Mouse (Mus musculus) hindbrain, embryonic 11.5 days (tissue): ENCODE results near the gene Ppt1. TPM values are rescaled to one million over a fixed set of nuclear protein-coding genes. Genes with fewer than 3 reads are reported as not detected.

ENCODE experiments used
- ATAC-seq: fragments of 200-750 bp; cut with Nextera tagmentation; 2 replicates; pipeline ENCODE4 v1.8.0; 2017; ENCODE audit warnings: mild to moderate bottlenecking, moderate TSS enrichment, moderate library complexity; ENCODE audit not compliant: low FRiP score
- DNase-seq: peaks from one replicate; pipeline ENCODE4 v3.0.0-alpha.2; 2015; ENCODE audit warnings: low spot score
- H3K27ac ChIP-seq: fragments of 300-500 bp; sonication (generic); 2 replicates; pipeline ENCODE4 v1.5.1; 2014; ENCODE audit warnings: mild to moderate bottlenecking, low read depth, low read length
- H3K27me3 ChIP-seq: fragments of 300-500 bp; sonication (generic); 2 replicates; pipeline ENCODE4 v1.6.1; 2014; ENCODE audit warnings: mild to moderate bottlenecking, low read length, moderate library complexity, mixed read lengths; ENCODE audit not compliant: control insufficient read depth, insufficient read depth
- H3K36me3 ChIP-seq: fragments of 300-500 bp; sonication (generic); 2 replicates; pipeline ENCODE4 v1.6.1; 2014; ENCODE audit warnings: mild to moderate bottlenecking, low read length, moderate library complexity, mixed read lengths; ENCODE audit not compliant: control insufficient read depth, insufficient read depth
- H3K4me1 ChIP-seq: fragments of 300-500 bp; sonication (generic); replicated peaks from 2 replicates; pipeline ENCODE4 v1.6.1; 2014; ENCODE audit warnings: low read length, mixed read lengths; ENCODE audit not compliant: control insufficient read depth, insufficient read depth
- H3K4me2 ChIP-seq: fragments of 300-500 bp; sonication (generic); replicated peaks from 2 replicates; pipeline ENCODE4 v1.6.1; 2014; ENCODE audit warnings: mild to moderate bottlenecking, low read depth, low read length
- H3K4me3 ChIP-seq: fragments of 300-500 bp; sonication (generic); 2 replicates; pipeline ENCODE4 v1.5.1; 2014; ENCODE audit warnings: low read depth, low read length
- H3K9ac ChIP-seq: fragments of 300-500 bp; sonication (generic); 2 replicates; pipeline ENCODE4 v1.6.1; 2014; ENCODE audit warnings: low read depth, low read length
- H3K9me3 ChIP-seq: fragments of 300-500 bp; sonication (generic); 2 replicates; pipeline ENCODE4 v1.6.1; 2016; ENCODE audit warnings: low read length; ENCODE audit not compliant: control insufficient read depth
- WGBS: fragments of 180-500 bp; shearing (Covaris S2); extraction: QIAGEN DNeasy Blood & Tissue Kit; methylation state at CpG from one replicate; pipeline ENCODE4 v1.1.7; 2014; 5-methylcytosine and 5-hydroxymethylcytosine counted together
- polyA plus RNA-seq: library from polyadenylated mRNA; unstranded; fragments of >200 nt; fragmentation: Nextera tagmentation; extraction: Ambion mirVana; gene quantifications from 2 replicates; pipeline ENCODE4 v1.2.1, GENCODE M21; 2014

The Ppt1 gene
- polyA plus RNA-seq, 1 experiment from 2014 or later, result 73.1 TPM

GRCm38 (mm10) chr4:122886579-122887254 is 50.7 kb downstream of the Ppt1 start:
- H3K4me3 ChIP-seq, result peak overlapping the region; percentile 83
- no peaks in the 10 kb centered on the region for H3K9me3 ChIP-seq
- no peak for DNase-seq
- peak overlapping the region; percentile 99 for H3K27ac ChIP-seq
- H3K4me2 ChIP-seq, result peak overlapping the region; percentile 93
- H3K27me3 ChIP-seq, result no peaks in the 10 kb centered on the region
- 6% methylated on average over 19 of the region's 19 CpGs for WGBS
- H3K9ac ChIP-seq, result peak overlapping the region; percentile 85
- 0 out of 2 replicates have a peak, but pooled peaks cover 9% of the 10 kb centered on the region for H3K4me1 ChIP-seq
- H3K36me3 ChIP-seq, result no peaks in the 10 kb centered on the region
- no peak for ATAC-seq

GRCm38 (mm10) chr4:122887336-122887735 is 51.3 kb downstream of the Ppt1 start:
- Histone ChIP-seq H3K9ac (peak overlapping the region; percentile 85), H3K4me3 (no peak overlapping the region; the same call in 1 of the 2 replicates), H3K4me2 (peak overlapping the region; percentile 93; the same call in 1 of the 2 replicates), H3K36me3 (no peaks in the 10 kb centered on the region), H3K27me3 (no peaks in the 10 kb centered on the region), H3K4me1 (0 out of 2 replicates have a peak, but pooled peaks cover 9% of the 10 kb centered on the region), H3K9me3 (no peaks in the 10 kb centered on the region), H3K27ac (peak overlapping the region; percentile 99; the same call in 1 of the 2 replicates)
- 71% methylated on average over 2 of the region's 2 CpGs for WGBS
- DNase-seq (no peak), ATAC-seq (no peak)

GRCm38 (mm10) chr4:122890881-122891481 is 54.9 kb downstream of the Ppt1 start:
- DNase-seq, result peak; percentile 30
- Histone ChIP-seq H3K4me1 (0 out of 2 replicates have a peak, but pooled peaks cover 6% of the 10 kb centered on the region), H3K27me3 (no peaks in the 10 kb centered on the region), H3K4me3 (no peak overlapping the region), H3K9me3 (no peaks in the 10 kb centered on the region), H3K9ac (no peak overlapping the region; the same call in 1 of the 2 replicates), H3K27ac (no peak overlapping the region), H3K4me2 (no peak overlapping the region), H3K36me3 (no peaks in the 10 kb centered on the region)
- ATAC-seq, result no peak
- WGBS, result 17% methylated on average over 3 of the region's 3 CpGs

- 29% methylated on average over 1 of the region's 1 CpGs for WGBS
- Histone ChIP-seq H3K4me3 (no peak overlapping the region), H3K9me3 (no peaks in the 10 kb centered on the region), H3K4me1 (0 out of 2 replicates have a peak, but pooled peaks cover 6% of the 10 kb centered on the region), H3K27ac (0 out of 2 replicates have a peak overlapping the region, but pooled peaks have one; percentile 17), H3K9ac (no peak overlapping the region), H3K27me3 (no peaks in the 10 kb centered on the region), H3K36me3 (no peaks in the 10 kb centered on the region), H3K4me2 (no peak overlapping the region)
- DNase-seq (no peak), ATAC-seq (no peak)
Observed at GRCm38 (mm10) chr4:122891597-122891996, 55.6 kb downstream of the Ppt1 start.

GRCm38 (mm10) chr4:122892157-122892556 is 56.1 kb downstream of the Ppt1 start:
- Histone ChIP-seq H3K27me3 (no peaks in the 10 kb centered on the region), H3K4me3 (no peak overlapping the region), H3K4me1 (0 out of 2 replicates have a peak, but pooled peaks cover 3% of the 10 kb centered on the region), H3K27ac (no peak overlapping the region), H3K9me3 (no peaks in the 10 kb centered on the region), H3K4me2 (no peak overlapping the region), H3K9ac (no peak overlapping the region), H3K36me3 (no peaks in the 10 kb centered on the region)
- 78% methylated on average over 5 of the region's 5 CpGs for WGBS
- no peak for DNase-seq
- no peak for ATAC-seq

GRCm38 (mm10) chr4:122897750-122898149 is 61.7 kb downstream of the Ppt1 start:
- Histone ChIP-seq H3K27me3 (no peaks in the 10 kb centered on the region), H3K9ac (no peak overlapping the region), H3K9me3 (no peaks in the 10 kb centered on the region), H3K27ac (no peak overlapping the region), H3K36me3 (no peaks in the 10 kb centered on the region), H3K4me1 (no peaks in the 10 kb centered on the region), H3K4me3 (no peak overlapping the region), H3K4me2 (no peak overlapping the region)
- ATAC-seq (no peak), DNase-seq (no peak)
- 88% methylated on average over 4 of the region's 4 CpGs for WGBS

GRCm38 (mm10) chr4:122898313-122898712 is 62.3 kb downstream of the Ppt1 start:
- DNase-seq (peak; percentile 79), ATAC-seq (no peak; the same call in 1 of the 2 replicates)
- WGBS, result 12% methylated on average over 5 of the region's 5 CpGs
- H3K9me3 ChIP-seq, result no peaks in the 10 kb centered on the region
- H3K4me1 ChIP-seq, result no peaks in the 10 kb centered on the region
- no peak overlapping the region for H3K4me3 ChIP-seq
- H3K9ac ChIP-seq, result no peak overlapping the region
- H3K27me3 ChIP-seq, result no peaks in the 10 kb centered on the region
- H3K36me3 ChIP-seq, result no peaks in the 10 kb centered on the region
- no peak overlapping the region for H3K27ac ChIP-seq
- H3K4me2 ChIP-seq, result no peak overlapping the region

GRCm38 (mm10) chr4:122902156-122902555 is 66.1 kb downstream of the Ppt1 start:
- Histone ChIP-seq H3K4me1 (no peaks in the 10 kb centered on the region), H3K27ac (no peak overlapping the region), H3K9ac (no peak overlapping the region), H3K9me3 (no peaks in the 10 kb centered on the region), H3K4me2 (no peak overlapping the region), H3K4me3 (no peak overlapping the region), H3K36me3 (no peaks in the 10 kb centered on the region), H3K27me3 (no peaks in the 10 kb centered on the region)
- DNase-seq (no peak), ATAC-seq (no peak)
- WGBS, result 33% methylated on average over 6 of the region's 6 CpGs

- Histone ChIP-seq H3K9ac (no peak overlapping the region), H3K27me3 (no peaks in the 10 kb centered on the region), H3K27ac (no peak overlapping the region), H3K4me1 (no peaks in the 10 kb centered on the region), H3K9me3 (no peaks in the 10 kb centered on the region), H3K4me2 (no peak overlapping the region), H3K36me3 (no peaks in the 10 kb centered on the region), H3K4me3 (no peak overlapping the region)
- DNase-seq (no peak), ATAC-seq (no peak)
- WGBS, result 90% methylated on average over 3 of the region's 3 CpGs
Observed at GRCm38 (mm10) chr4:122903709-122904108, 67.7 kb downstream of the Ppt1 start.
